In the genomic region with DNA sequence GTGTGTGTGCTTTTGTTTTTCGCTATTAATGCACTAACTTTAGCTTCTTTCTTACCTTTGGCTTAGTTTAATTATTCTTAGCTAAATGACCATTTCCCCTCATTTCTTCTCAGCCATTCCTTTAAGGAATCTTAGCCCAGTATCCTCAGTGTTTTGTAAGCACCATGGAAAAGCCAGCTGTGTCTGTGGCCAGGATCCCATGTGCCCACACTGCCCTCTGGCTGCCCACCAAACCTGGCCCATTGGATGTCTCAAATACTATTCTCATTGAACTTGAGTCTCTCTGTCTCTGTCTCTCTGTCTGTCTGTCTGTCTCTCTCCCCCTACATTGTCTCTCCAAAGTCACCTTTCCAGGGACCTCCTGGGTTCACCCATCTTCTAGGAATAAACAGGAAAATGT, we compare ENCODE assay signal across 9 mouse cellular contexts.
DNase-seq lines count a peak whose midpoint lies in the region; ATAC-seq and TF ChIP-seq lines count a peak whose summit lies in the region.
"Had no signal": no experiment of that assay in that cellular context is flagged by ENCODE, and none has a peak within 500 bp of the region (broad histone marks: within the 10 kb centered on the region; RNA-seq: fewer than 3 reads in every experiment).

No protein-coding gene starts in this region.

- DNase-seq in heart, adult 2 months = no peak
- DNase-seq in heart, adult 9 months (ENCODE audit: low spot score in 2 of 2) = no peak
- DNase-seq in urinary bladder, postnatal 14 days (ENCODE audit: low spot score) = peak; percentile 23
- no peak for DNase-seq in urinary bladder, postnatal 4 days (ENCODE audit: low spot score in 2 of 2)
- DNase-seq in kidney, postnatal 0 days (ENCODE audit: low spot score) = peak; percentile 50
- no peak for DNase-seq in stomach, postnatal 0 days (ENCODE audit: low spot score)
- DNase-seq in cerebellum, adult 9-11 months = no peak
- DNase-seq in frontal cortex, postnatal 36 days (ENCODE audit: low spot score in 2 of 2) = no peak

- TF ChIP-seq CTCF in heart, adult 2 months (IDR thresholded peaks at IDR 0.05) = peak; percentile 67
- TF ChIP-seq CTCF in kidney, postnatal 0 days (IDR thresholded peaks at IDR 0.05; ENCODE audit: low read depth) = peak; percentile 76
- TF ChIP-seq CTCF in stomach, postnatal 0 days (IDR thresholded peaks at IDR 0.05; ENCODE audit: low read depth) = peak; percentile 71

- H3K4me2 ChIP-seq in kidney, postnatal 0 days (ENCODE audit: low read length) = no peak overlapping the region
- H3K4me2 ChIP-seq in stomach, postnatal 0 days (replicated peaks; ENCODE audit: low read depth) = no peak overlapping the region
- H3K4me2 ChIP-seq: embryonic facial prominence, embryonic 15.5 days had no signal

- no peak overlapping the region for H3K4me3 ChIP-seq in heart, adult 2 months
- H3K4me3 ChIP-seq in kidney, postnatal 0 days (replicated peaks; ENCODE audit: low read depth, low read length) = no peak overlapping the region
- no peak overlapping the region for H3K4me3 ChIP-seq in stomach, postnatal 0 days (ENCODE audit: low read depth, low read length)
- H3K4me3 ChIP-seq: embryonic facial prominence, embryonic 15.5 days had no signal

- WGBS in heart, adult 2 months = 91% methylated on average over 1 of the region's 1 CpGs
- 81% methylated on average over 1 of the region's 1 CpGs for WGBS in kidney, postnatal 0 days
- 96% methylated on average over 1 of the region's 1 CpGs for WGBS in stomach, postnatal 0 days

- no peaks in the 10 kb centered on the region; the same call in 1 of the 2 replicates for H3K36me3 ChIP-seq in heart, adult 2 months (ENCODE audit: control insufficient read depth, insufficient read depth, low read length)
- no peaks in the 10 kb centered on the region for H3K36me3 ChIP-seq in kidney, postnatal 0 days (ENCODE audit: insufficient read depth, low read length)
- no peaks in the 10 kb centered on the region for H3K36me3 ChIP-seq in stomach, postnatal 0 days (ENCODE audit: control insufficient read depth, insufficient read depth, low read length)
- H3K36me3 ChIP-seq: embryonic facial prominence, embryonic 15.5 days had no signal

- H3K27ac ChIP-seq in heart, adult 2 months = no peak overlapping the region
- H3K27ac ChIP-seq in kidney, postnatal 0 days = no peak overlapping the region
- H3K27ac ChIP-seq in stomach, postnatal 0 days (replicated peaks) = no peak overlapping the region
- H3K27ac ChIP-seq: embryonic facial prominence, embryonic 15.5 days had no signal

- H3K27me3 ChIP-seq in heart, adult 2 months (ENCODE audit: control insufficient read depth, insufficient read depth, low read length) = no peaks in the 10 kb centered on the region
- no peaks in the 10 kb centered on the region for H3K27me3 ChIP-seq in kidney, postnatal 0 days (ENCODE audit: insufficient read depth, low read length)
- H3K27me3 ChIP-seq in stomach, postnatal 0 days (ENCODE audit: control insufficient read depth, insufficient read depth, low read length) = no peaks in the 10 kb centered on the region
- H3K27me3 ChIP-seq: embryonic facial prominence, embryonic 15.5 days had no signal

- H3K79me2 ChIP-seq in heart, adult 2 months (replicated peaks; ENCODE audit: control insufficient read depth, insufficient read depth, low read length) = no peaks in the 10 kb centered on the region

- H3K9ac ChIP-seq in heart, adult 2 months (ENCODE audit: low read depth, low read length) = no peak overlapping the region
- no peak overlapping the region for H3K9ac ChIP-seq in kidney, postnatal 0 days (ENCODE audit: low read depth, low read length)
- H3K9ac ChIP-seq in stomach, postnatal 0 days (ENCODE audit: low read length) = no peak overlapping the region
- H3K9ac ChIP-seq: embryonic facial prominence, embryonic 15.5 days had no signal

- no peak for TF ChIP-seq EP300 in heart, adult 2 months (IDR thresholded peaks at IDR 0.05; ENCODE audit: insufficient read depth, low read depth, low read length)
- TF ChIP-seq EP300 in stomach, postnatal 0 days (optimal IDR thresholded peaks at IDR 0.05) = no peak

- no peaks in the 10 kb centered on the region for H3K4me1 ChIP-seq in heart, adult 2 months (ENCODE audit: control insufficient read depth, insufficient read depth, low read length)
- H3K4me1 ChIP-seq in kidney, postnatal 0 days (replicated peaks; ENCODE audit: insufficient read depth, low read length) = no peaks in the 10 kb centered on the region
- no peaks in the 10 kb centered on the region for H3K4me1 ChIP-seq in stomach, postnatal 0 days (replicated peaks; ENCODE audit: control insufficient read depth, insufficient read depth)

- no peak for TF ChIP-seq POLR2A in heart, adult 2 months (IDR thresholded peaks at IDR 0.05; ENCODE audit: insufficient read depth, low read depth, low read length)

- no peak for ATAC-seq in kidney, postnatal 0 days (replicated peaks; ENCODE audit: low FRiP score, low read depth)
- ATAC-seq in stomach, postnatal 0 days (ENCODE audit: low FRiP score, low TSS enrichment) = no peak

- no peaks in the 10 kb centered on the region for H3K9me3 ChIP-seq in kidney, postnatal 0 days (replicated peaks; ENCODE audit: low read length)
- no peaks in the 10 kb centered on the region for H3K9me3 ChIP-seq in stomach, postnatal 0 days (ENCODE audit: control insufficient read depth, low read length)
- H3K9me3 ChIP-seq: embryonic facial prominence, embryonic 15.5 days had no signal

- intact Hi-C loops in heart, adult 2 months (cut with DNase I) = loop anchor here (10.0 kb wide), 1 partner anchor 271 kb away; no protein-coding TSS in a partner anchor

Comparison
In these comparisons a context has a peak if more than half of its experiments do, and no peak if none do; other contexts are left out.
1. DNase-seq: peak in urinary bladder, postnatal 14 days (single experiment) and kidney, postnatal 0 days (single experiment); none in heart, adult 2 months (0 of 2), heart, adult 9 months (0 of 2), urinary bladder, postnatal 4 days (0 of 2), stomach, postnatal 0 days (single experiment), cerebellum, adult 9-11 months (single experiment) and frontal cortex, postnatal 36 days (0 of 2).
2. Peak in every context shown above with its lines, with median percentiles within 50 percentile points of each other: CTCF ChIP-seq.